Mouse (Mus musculus) forebrain, embryonic 14.5 days (tissue): ENCODE measurements around the gene Adgrf5. TPM values are rescaled to one million over a fixed set of nuclear protein-coding genes. Genes with fewer than 3 reads are reported as not detected.

ENCODE experiments used
- ATAC-seq: fragments of 200-750 bp; cut with Nextera tagmentation; 2 replicates; pipeline ENCODE4 v1.8.0; 2017; ENCODE audit warnings: mild to moderate bottlenecking, moderate library complexity
- DNase-seq: peaks from one replicate; pipeline ENCODE4 v3.0.0-alpha.2; 2015; ENCODE audit warnings: low spot score
- H3K27ac ChIP-seq: fragments of 300-500 bp; sonication (generic); 2 replicates; pipeline ENCODE4 v1.5.1; 2014; ENCODE audit warnings: low read depth, mild to moderate bottlenecking, control low read depth, low read length, moderate library complexity
- H3K27me3 ChIP-seq: fragments of 300-500 bp; sonication (generic); replicated peaks from 2 replicates; pipeline ENCODE4 v1.6.1; 2014; ENCODE audit warnings: low read length, control low read depth, mixed read lengths; ENCODE audit not compliant: control insufficient read depth, insufficient read depth
- H3K36me3 ChIP-seq: fragments of 300-500 bp; sonication (generic); 2 replicates; pipeline ENCODE4 v1.6.1; 2014; ENCODE audit warnings: low read length, control low read depth; ENCODE audit not compliant: control insufficient read depth, insufficient read depth
- H3K4me1 ChIP-seq: fragments of 300-500 bp; sonication (generic); 2 replicates; pipeline ENCODE4 v1.6.1; 2014; ENCODE audit warnings: antibody characterized with exemption, low read length, control low read depth; ENCODE audit not compliant: control insufficient read depth, insufficient read depth
- H3K4me2 ChIP-seq: fragments of 300-500 bp; sonication (generic); 2 replicates; pipeline ENCODE4 v1.6.1; 2014; ENCODE audit warnings: mild to moderate bottlenecking, control low read depth, low read length
- H3K4me3 ChIP-seq: fragments of 300-500 bp; sonication (generic); 2 replicates; pipeline ENCODE4 v1.5.1; 2014; ENCODE audit warnings: low read depth, low read length, control low read depth
- H3K9ac ChIP-seq: fragments of 300-500 bp; sonication (generic); 2 replicates; pipeline ENCODE4 v1.6.1; 2014; ENCODE audit warnings: mild to moderate bottlenecking, low read length, control low read depth, moderate library complexity
- H3K9me3 ChIP-seq: fragments of 300-500 bp; sonication (generic); replicated peaks from 2 replicates; pipeline ENCODE4 v1.6.1; 2016; ENCODE audit warnings: low read length, control low read depth, mixed read lengths; ENCODE audit not compliant: control insufficient read depth
- WGBS: fragments of 180-500 bp; shearing (Covaris S2); extraction: QIAGEN DNeasy Blood & Tissue Kit; methylation state at CpG from one replicate; pipeline ENCODE4 v1.1.7; 2014; 5-methylcytosine and 5-hydroxymethylcytosine counted together
- polyA plus RNA-seq: library from polyadenylated mRNA; unstranded; fragments of >200 nt; fragmentation: Nextera tagmentation; extraction: Ambion mirVana; gene quantifications from 2 replicates; pipeline ENCODE4 v1.2.1, GENCODE M21; 2014

The Adgrf5 gene
- polyA plus RNA-seq, 1 experiment from 2014 or later, result 3.7 TPM

DNA sequence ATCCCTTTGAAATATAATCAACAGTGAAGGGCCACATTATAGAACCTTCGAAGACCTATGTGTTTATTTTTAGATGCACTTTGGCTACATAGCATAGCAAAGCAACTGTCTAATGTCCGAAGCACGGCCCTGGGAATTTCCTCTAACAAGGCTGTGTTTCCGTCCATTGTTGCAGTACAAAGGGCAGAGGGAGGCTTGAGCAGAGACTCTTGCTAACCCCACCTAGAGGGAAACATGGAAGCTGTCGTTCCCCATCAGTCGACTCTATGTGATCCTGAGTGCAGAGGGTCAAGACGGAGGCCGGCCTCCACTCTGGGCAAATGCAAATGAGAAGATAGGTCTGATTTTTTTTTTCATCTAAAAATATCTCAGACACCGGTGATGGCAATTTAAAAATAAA is 6.2 kb downstream of the Adgrf5 start:
- Histone ChIP-seq H3K9ac (no peak overlapping the region), H3K27me3 (no peaks in the 10 kb centered on the region), H3K4me3 (no peak overlapping the region), H3K4me1 (no peaks in the 10 kb centered on the region), H3K4me2 (no peak overlapping the region), H3K36me3 (no peaks in the 10 kb centered on the region), H3K27ac (no peak overlapping the region), H3K9me3 (no peaks in the 10 kb centered on the region)
- no peak for ATAC-seq
- WGBS, result 67% methylated on average over 9 of the region's 9 CpGs
- no peak for DNase-seq

DNA sequence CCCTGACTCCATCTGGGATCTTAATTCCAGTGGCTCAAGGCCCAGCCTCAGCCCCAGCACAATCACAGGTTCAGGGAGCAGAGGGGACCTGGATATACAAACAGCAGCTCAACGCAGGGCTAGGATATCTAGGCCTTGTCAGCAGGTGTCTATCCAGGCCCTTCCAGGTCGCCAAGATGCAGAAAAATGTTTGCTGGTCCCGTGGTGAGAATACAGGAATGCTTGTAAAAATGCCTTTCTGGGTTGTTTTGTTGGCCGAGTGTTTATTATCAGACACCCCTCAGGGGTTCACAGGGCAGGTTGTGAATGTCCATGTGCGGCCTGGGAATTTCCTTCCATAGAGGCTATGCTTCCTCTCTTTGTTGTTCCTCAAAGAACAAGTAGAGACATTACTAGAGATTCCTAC is 7.9 kb downstream of the Adgrf5 start:
- Histone ChIP-seq H3K9me3 (no peaks in the 10 kb centered on the region), H3K4me2 (no peak overlapping the region), H3K4me1 (no peaks in the 10 kb centered on the region), H3K4me3 (no peak overlapping the region), H3K9ac (no peak overlapping the region), H3K27me3 (no peaks in the 10 kb centered on the region), H3K36me3 (no peaks in the 10 kb centered on the region), H3K27ac (no peak overlapping the region)
- no peak for DNase-seq
- ATAC-seq, result no peak
- WGBS, result 73% methylated on average over 5 of the region's 5 CpGs

DNA sequence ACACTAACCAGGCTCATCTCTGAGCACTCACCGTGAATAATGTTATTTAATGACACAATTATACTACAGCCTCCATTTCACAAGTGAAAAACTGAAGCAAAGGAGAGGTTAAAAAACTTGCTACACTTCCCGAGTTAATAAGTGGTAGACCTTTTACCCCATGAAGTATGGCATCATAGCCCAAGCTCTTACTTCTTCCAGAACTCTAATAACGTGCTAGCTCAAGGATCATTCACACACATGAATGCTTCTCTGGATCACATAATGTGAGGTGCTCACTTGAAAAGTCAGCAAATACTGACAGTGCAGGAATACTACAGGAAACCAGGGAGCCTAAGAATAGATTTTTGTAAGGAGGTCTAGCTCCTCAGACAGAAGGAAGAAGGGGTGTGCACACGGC is 12.4 kb downstream of the Adgrf5 start:
- no peak overlapping the region for H3K4me3 ChIP-seq
- ATAC-seq (no peak), DNase-seq (no peak)
- H3K27ac ChIP-seq, result no peak overlapping the region
- no peaks in the 10 kb centered on the region for H3K27me3 ChIP-seq
- no peaks in the 10 kb centered on the region for H3K36me3 ChIP-seq
- WGBS, result 68% methylated on average over 4 of the region's 4 CpGs
- no peaks in the 10 kb centered on the region for H3K9me3 ChIP-seq
- no peak overlapping the region for H3K4me2 ChIP-seq
- H3K9ac ChIP-seq, result no peak overlapping the region
- no peaks in the 10 kb centered on the region for H3K4me1 ChIP-seq

DNA sequence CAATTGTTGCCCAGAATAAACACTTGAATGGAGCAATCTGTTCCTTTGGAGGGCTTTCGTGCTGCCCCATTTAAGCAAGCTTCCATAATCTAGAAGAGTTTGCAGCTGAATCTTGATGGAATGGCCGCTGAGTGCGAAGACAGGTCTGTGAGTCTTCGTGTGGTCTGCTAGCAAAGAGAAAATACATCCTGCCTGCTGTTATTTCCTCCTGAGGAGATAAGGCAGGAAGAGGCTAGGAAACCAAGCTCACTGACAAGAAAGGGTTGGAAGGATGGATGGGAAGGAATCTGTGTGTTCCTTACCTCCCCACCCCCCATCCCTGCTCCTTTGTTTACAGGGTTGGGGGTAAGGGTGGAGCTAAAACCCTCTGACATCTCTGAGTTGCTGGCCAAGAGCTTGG is 13.8 kb downstream of the Adgrf5 start:
- H3K9ac ChIP-seq, result no peak overlapping the region
- 58% methylated on average over 4 of the region's 4 CpGs for WGBS
- no peaks in the 10 kb centered on the region for H3K36me3 ChIP-seq
- ATAC-seq (no peak), DNase-seq (no peak)
- no peak overlapping the region for H3K4me3 ChIP-seq
- no peaks in the 10 kb centered on the region for H3K27me3 ChIP-seq
- no peaks in the 10 kb centered on the region for H3K9me3 ChIP-seq
- no peak overlapping the region for H3K27ac ChIP-seq
- H3K4me1 ChIP-seq, result no peaks in the 10 kb centered on the region
- no peak overlapping the region for H3K4me2 ChIP-seq

DNA sequence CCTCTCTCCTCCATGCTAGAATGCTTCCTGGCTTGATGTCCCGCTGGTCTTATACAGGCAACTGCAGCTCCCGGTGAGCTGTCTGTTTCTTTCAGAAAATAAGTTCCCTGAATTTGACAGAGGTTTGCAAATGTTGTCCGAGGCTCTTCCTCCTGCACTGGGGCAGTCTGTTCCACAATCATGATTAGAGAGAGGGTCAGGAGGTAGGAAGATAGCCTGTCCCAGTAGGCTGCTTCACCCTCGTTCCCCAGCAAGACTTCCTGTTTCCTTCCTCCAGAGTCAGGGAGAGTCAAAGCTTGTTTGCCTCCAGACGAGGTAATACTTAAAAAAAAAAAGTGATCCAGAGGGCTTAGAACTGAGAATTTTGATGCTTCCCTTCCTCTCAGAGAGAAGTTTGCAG is 16.3 kb downstream of the Adgrf5 start:
- DNase-seq (no peak), ATAC-seq (no peak)
- H3K27ac ChIP-seq, result no peak overlapping the region
- 76% methylated on average over 5 of the region's 5 CpGs for WGBS
- H3K9me3 ChIP-seq, result no peaks in the 10 kb centered on the region
- no peak overlapping the region for H3K9ac ChIP-seq
- no peaks in the 10 kb centered on the region for H3K27me3 ChIP-seq
- no peaks in the 10 kb centered on the region for H3K36me3 ChIP-seq
- no peak overlapping the region for H3K4me3 ChIP-seq
- no peaks in the 10 kb centered on the region for H3K4me1 ChIP-seq
- H3K4me2 ChIP-seq, result no peak overlapping the region

DNA sequence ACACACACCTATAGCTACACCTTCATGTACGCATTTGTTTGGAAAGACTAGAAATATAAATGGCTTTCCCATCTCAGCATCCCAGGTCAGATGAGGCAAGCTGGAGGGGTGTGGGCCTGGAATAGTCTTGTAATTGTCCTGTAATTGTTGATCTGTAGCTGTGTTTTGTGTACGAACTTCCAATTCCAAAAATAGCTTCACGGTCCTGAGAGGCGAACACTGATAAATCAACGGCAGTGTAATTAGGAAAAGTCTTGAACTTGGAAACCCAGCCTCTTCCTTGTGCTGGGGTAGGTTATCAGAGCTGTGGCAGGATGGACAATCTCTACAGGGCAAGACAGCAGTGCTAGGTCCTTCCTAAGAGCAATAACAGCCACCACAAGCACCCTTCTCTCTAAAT is 18.5 kb downstream of the Adgrf5 start:
- Histone ChIP-seq H3K36me3 (no peaks in the 10 kb centered on the region), H3K4me2 (no peak overlapping the region), H3K27ac (no peak overlapping the region), H3K4me3 (no peak overlapping the region), H3K9ac (no peak overlapping the region), H3K27me3 (no peaks in the 10 kb centered on the region), H3K4me1 (no peaks in the 10 kb centered on the region), H3K9me3 (no peaks in the 10 kb centered on the region)
- DNase-seq, result no peak
- no peak for ATAC-seq
- 93% methylated on average over 5 of the region's 5 CpGs for WGBS

DNA sequence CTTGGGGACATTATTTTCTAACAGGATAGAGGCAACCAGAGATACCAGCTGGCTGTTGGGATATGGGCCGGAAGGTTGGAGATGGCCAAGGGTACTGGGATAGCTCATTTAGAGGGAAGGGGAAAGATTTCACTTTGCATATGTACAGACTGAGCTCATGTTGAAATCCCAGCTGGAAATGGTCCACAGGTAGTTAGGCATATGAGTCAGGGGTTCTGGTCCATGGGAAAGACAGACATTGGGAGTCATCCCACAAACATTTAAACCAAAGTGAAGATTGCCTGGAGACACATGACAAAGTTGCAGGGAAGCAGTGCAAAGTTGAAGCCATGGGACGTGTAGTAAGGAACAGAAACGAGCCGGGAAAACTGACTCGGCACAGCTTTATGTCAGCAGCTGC is 26.1 kb downstream of the Adgrf5 start:
- Histone ChIP-seq H3K4me1 (no peaks in the 10 kb centered on the region), H3K9me3 (no peaks in the 10 kb centered on the region), H3K4me3 (no peak overlapping the region), H3K27ac (no peak overlapping the region), H3K4me2 (no peak overlapping the region), H3K36me3 (no peaks in the 10 kb centered on the region), H3K27me3 (no peaks in the 10 kb centered on the region), H3K9ac (no peak overlapping the region)
- ATAC-seq (no peak), DNase-seq (no peak)
- 92% methylated on average over 5 of the region's 5 CpGs for WGBS

DNA sequence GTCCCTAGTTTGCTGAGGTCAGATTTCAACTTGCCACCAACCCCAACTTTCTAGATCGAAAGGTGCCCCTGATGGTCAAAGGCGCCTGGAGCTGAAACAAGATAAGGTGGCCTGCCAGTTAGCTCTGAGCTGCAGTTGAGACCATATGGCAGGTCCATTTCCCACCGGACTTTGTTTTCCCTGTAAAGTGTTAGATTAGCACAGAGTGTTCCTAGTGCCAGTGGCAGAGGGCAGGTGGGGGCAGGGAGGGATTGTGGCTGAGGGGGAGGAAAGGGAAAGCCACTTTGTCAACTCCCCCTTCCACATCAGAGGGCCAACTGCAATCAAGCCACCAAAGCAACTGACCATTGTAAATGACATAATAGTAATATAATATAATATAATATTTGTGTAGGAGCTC is 26.9 kb downstream of the Adgrf5 start:
- no peaks in the 10 kb centered on the region for H3K4me1 ChIP-seq
- DNase-seq (no peak), ATAC-seq (no peak)
- H3K27me3 ChIP-seq, result no peaks in the 10 kb centered on the region
- no peaks in the 10 kb centered on the region for H3K9me3 ChIP-seq
- no peak overlapping the region for H3K27ac ChIP-seq
- H3K36me3 ChIP-seq, result no peaks in the 10 kb centered on the region
- no peak overlapping the region for H3K4me3 ChIP-seq
- no peak overlapping the region for H3K9ac ChIP-seq
- WGBS, result 88% methylated on average over 3 of the region's 3 CpGs
- no peak overlapping the region for H3K4me2 ChIP-seq

DNA sequence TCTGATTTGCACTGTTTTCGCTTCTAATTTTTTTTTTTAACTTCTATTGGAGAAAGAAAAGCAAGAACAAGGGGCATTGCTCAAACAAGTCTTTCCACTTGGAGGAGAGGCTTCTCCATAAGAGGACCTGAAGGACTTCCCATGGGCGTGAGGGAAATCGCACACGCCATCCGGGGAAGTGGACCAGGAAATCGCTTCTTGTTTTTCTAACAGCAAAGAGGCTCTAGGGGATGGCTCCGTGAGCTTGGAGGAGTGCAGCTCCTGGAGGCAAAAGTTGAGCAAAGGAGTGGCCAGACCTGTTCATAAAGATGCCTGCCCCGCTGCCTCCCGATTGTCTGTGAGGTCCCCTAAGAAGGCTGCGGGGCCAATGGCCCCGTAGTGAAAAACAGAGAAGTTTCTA is 29.0 kb downstream of the Adgrf5 start:
- Histone ChIP-seq H3K9ac (no peak overlapping the region), H3K4me3 (no peak overlapping the region), H3K36me3 (no peaks in the 10 kb centered on the region), H3K4me2 (no peak overlapping the region), H3K27ac (no peak overlapping the region), H3K4me1 (no peaks in the 10 kb centered on the region), H3K27me3 (no peaks in the 10 kb centered on the region), H3K9me3 (no peaks in the 10 kb centered on the region)
- 89% methylated on average over 11 of the region's 11 CpGs for WGBS
- DNase-seq (no peak), ATAC-seq (no peak)

DNA sequence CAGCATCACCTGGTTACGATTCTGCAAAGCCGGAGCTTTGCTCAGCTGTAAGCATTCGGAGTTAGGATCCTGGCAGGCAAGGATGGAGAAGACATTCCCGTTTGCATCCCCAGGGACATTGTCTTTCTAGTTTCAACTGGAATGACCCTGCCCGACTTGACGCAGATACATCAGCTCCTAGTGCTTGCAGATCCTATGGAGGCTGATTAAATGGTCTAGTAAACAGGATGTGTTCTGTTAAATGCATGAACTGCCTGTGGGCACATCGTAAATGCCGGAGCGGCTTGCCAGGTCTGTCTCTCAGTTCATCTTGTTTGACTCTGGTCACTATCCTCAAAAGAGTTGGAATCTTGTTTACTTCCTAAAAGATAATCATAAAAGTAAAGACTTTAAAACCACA is 31.9 kb downstream of the Adgrf5 start:
- Histone ChIP-seq H3K27ac (no peak overlapping the region), H3K4me1 (no peaks in the 10 kb centered on the region), H3K36me3 (no peaks in the 10 kb centered on the region), H3K4me3 (no peak overlapping the region), H3K9ac (no peak overlapping the region), H3K4me2 (no peak overlapping the region), H3K27me3 (no peaks in the 10 kb centered on the region), H3K9me3 (no peaks in the 10 kb centered on the region)
- ATAC-seq (no peak), DNase-seq (no peak)
- WGBS, result 86% methylated on average over 9 of the region's 9 CpGs
